Mouse (Mus musculus): ENCODE measurements at regions not wholly inside any gene's neighbourhood (a gene's known extent, or its start where the extent isn't known, plus 50 kb on each side); places are given as distances from the start of the nearest gene placed in this dataset.

DNA sequence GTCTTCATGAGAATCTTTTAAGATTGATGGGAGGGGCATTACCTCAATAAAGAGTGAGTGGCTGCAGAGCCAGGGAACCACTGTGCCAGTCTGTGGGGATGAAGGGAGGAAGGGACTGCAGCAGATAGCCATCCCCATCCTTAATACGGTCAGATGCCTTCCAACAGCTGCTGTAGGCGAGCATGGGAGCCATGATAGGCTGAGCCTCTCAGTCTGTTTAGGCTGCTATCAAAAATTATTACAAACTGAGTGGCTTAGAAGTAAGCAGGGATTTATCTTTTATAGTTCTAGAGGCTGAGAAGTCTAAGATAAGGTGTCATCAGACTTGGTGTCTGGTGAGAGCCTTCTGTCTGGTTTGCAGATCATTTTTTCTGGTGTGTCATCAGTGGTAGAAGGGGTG, 204.3 kb downstream of the Sec16b start:
- TF ChIP-seq HCFC1 (IDR thresholded peaks at IDR 0.05; ENCODE audit: borderline replicate concordance, insufficient read depth, low read length) (no peak), ZNF384 (IDR thresholded peaks at IDR 0.05; ENCODE audit: low read depth, low read length) (no peak), MAFK (IDR thresholded peaks at IDR 0.05; ENCODE audit: insufficient read depth, low read depth, low read length) (no peak), ZC3H11A (IDR thresholded peaks at IDR 0.05; ENCODE audit: borderline replicate concordance, low read depth, low read length) (no peak), CHD2 (IDR thresholded peaks at IDR 0.05; ENCODE audit: low read depth, low read length) (no peak)
